Mouse (Mus musculus) heart, embryonic 10.5 days (tissue): ENCODE data around the gene Hook2. TPM values are rescaled to one million over a fixed set of nuclear protein-coding genes. Genes with fewer than 3 reads are reported as not detected.

Experiments used
- DNase-seq: peaks from one replicate; pipeline ENCODE4 v3.0.0-alpha.2; 2017; ENCODE audit warnings: low spot score
- H3K27ac ChIP-seq: fragments of 300-500 bp; sonication (generic); 2 replicates; pipeline ENCODE4 v1.5.1; 2016; ENCODE audit warnings: mild to moderate bottlenecking
- H3K27me3 ChIP-seq: fragments of 300-500 bp; sonication (generic); 2 replicates; pipeline ENCODE4 v1.6.1; 2016; ENCODE audit warnings: mild to moderate bottlenecking; ENCODE audit not compliant: poor library complexity, insufficient read depth, severe bottlenecking
- H3K36me3 ChIP-seq: fragments of 300-500 bp; sonication (generic); 2 replicates; pipeline ENCODE4 v1.6.1; 2016; ENCODE audit warnings: mild to moderate bottlenecking, moderate library complexity
- H3K4me1 ChIP-seq: fragments of 300-500 bp; sonication (generic); 2 replicates; pipeline ENCODE4 v1.6.1; 2016; ENCODE audit warnings: mild to moderate bottlenecking
- H3K4me3 ChIP-seq: fragments of 300-500 bp; sonication (generic); 2 replicates; pipeline ENCODE4 v1.5.1; 2016; ENCODE audit warnings: mild to moderate bottlenecking, moderate library complexity
- H3K9me3 ChIP-seq: fragments of 300-500 bp; sonication (generic); 2 replicates; pipeline ENCODE4 v1.6.1; 2016; ENCODE audit warnings: mild to moderate bottlenecking, moderate library complexity
- WGBS: fragments of 180-500 bp; shearing (Covaris S2); methylation state at CpG from one replicate; pipeline ENCODE4 v1.1.7; 2016; 5-methylcytosine and 5-hydroxymethylcytosine counted together
- polyA plus RNA-seq: library from polyadenylated mRNA; unstranded; fragments of >200 nt; fragmentation: Nextera tagmentation; extraction: Ambion mirVana; gene quantifications from 2 replicates; pipeline ENCODE4 v1.2.1, GENCODE M21; 2016

Hook2 gene
- 8.4 and 14.7 TPM in 2 replicates for polyA plus RNA-seq

DNA sequence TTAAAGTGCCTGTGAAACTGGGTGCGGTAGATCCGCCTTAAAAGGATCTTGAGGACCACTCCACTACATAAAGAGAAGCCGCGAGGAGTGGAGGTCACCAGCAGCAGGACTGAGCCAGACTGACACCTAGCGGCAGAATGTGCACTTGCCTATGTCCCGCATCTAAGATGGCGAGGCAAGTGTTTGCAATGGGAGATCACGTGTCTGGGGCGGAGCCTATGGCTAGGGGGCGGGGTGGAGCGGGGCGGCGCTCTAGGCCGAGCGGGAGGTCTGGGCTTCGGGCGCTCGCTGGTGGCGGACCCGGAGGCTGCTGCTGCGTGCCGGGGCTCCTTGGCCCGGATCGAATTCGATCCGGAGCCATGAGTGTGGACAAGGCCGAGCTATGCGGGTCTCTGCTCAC is at the start of gene Hook2:
Gene Hook2 (plus strand): TSS at position 255 of the 400 bp plus-strand sequence.
- peaks cover 33% of the 10 kb centered on the region for H3K27me3 ChIP-seq

DNA sequence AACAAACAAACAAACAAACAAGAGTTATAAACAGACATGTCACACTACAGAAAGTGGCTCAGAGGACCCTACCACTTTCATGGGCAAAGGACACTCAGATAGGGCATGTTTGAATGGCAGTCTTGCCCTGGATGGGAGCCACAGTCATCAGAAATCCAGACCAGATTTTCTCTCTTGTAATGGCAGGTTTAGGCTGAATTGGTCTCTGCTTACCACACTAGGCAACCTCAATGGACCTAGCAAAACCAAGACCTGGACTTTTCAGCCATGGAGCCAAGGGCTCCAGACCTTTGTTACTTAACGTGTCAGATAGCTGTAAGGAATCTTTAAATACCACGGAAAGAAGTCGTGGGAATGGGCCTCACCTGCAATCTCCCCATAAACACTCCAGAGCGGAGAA is 46.7 kb upstream of the Hook2 start:
- Histone ChIP-seq H3K36me3 (no peaks in the 10 kb centered on the region), H3K9me3 (no peaks in the 10 kb centered on the region), H3K4me3 (no peak overlapping the region), H3K27ac (no peak overlapping the region), H3K27me3 (peaks cover 85% of the 10 kb centered on the region), H3K4me1 (peaks cover 18% of the 10 kb centered on the region)
- DNase-seq = no peak
- WGBS = 22% methylated on average over 4 of the region's 4 CpGs

More for the DNA sequence above, at the start of gene Hook2:
- Histone ChIP-seq H3K9me3 (no peaks in the 10 kb centered on the region), H3K4me1 (peaks cover 27% of the 10 kb centered on the region), H3K4me3 (peak within 1 kb of the TSS; percentile 67), H3K36me3 (no peaks in the 10 kb centered on the region), H3K27ac (peak within 1 kb of the TSS; percentile 85)
- DNase-seq = peak; percentile 99
- under 1% methylated on average over 28 of the region's 28 CpGs for WGBS

DNA sequence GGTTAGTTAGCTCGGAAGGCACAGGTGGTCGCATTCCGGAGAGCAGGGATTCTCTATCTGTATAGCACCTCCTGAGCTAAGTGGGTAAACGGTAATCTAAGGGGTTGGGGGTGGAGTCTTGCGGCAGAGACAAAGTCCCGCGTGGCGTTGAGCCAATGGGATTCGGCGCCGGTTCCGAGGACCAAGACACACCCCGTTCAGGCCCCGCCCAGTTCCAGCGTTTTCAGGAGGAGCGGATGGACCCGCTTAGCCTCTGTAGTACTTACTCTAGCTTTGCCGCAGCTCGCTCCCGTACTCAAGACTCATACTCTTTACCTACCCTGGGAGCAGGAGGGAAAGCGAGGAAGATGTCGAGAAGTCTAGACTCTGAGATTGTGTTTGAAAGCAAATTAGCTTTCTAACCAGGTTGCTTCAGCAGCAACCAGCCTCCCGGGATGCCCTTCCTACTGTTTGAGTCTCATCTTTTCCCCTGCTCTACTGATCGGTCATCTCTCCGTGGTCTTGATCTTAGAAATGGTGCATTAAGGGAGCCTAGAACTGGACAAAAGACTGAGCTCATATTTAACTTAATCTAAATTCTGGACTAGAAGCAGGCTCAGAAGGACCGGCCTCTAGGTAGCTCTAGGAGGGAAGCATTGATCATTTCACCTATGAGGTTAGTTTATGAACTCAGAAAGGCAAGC is 45.8 kb upstream of the Hook2 start:
- H3K4me3 ChIP-seq = peak overlapping the region; percentile 22
- 3% methylated on average over 26 of the region's 26 CpGs for WGBS

DNA sequence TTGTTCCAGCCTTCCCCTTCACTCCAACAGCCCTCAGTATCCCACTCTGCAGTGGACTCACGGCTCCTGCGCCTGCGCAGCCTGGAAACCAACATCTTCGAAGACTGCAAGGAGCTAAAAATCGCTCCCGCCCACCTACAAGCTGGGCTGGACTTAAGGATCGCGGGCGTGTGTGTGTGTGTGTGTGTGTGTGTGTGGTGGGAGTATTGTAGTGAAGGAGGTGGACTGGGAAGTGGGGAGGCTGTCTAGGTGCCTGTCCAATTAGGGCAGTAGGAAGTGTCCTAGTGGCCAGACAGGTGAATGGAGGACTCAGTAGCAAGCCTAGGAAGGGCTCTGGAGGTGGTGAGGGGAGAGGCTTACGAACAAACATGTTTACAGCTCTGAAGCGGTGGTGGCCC is 45.2 kb upstream of the Hook2 start:
- H3K27ac ChIP-seq = no peak overlapping the region
- no peaks in the 10 kb centered on the region for H3K36me3 ChIP-seq
- no peaks in the 10 kb centered on the region for H3K9me3 ChIP-seq
- H3K4me1 ChIP-seq = peaks cover 18% of the 10 kb centered on the region
- peaks cover 86% of the 10 kb centered on the region for H3K27me3 ChIP-seq
- no peak for DNase-seq
- WGBS = 8% methylated on average over 11 of the region's 11 CpGs
- H3K4me3 ChIP-seq = peak overlapping the region; percentile 60

More for the DNA sequence above, 45.8 kb upstream of the Hook2 start:
- no peaks in the 10 kb centered on the region for H3K36me3 ChIP-seq
- H3K27me3 ChIP-seq = peaks cover 83% of the 10 kb centered on the region
- no peak overlapping the region for H3K27ac ChIP-seq
- H3K9me3 ChIP-seq = no peaks in the 10 kb centered on the region
- DNase-seq = no peak
- H3K4me1 ChIP-seq = peaks cover 18% of the 10 kb centered on the region

DNA sequence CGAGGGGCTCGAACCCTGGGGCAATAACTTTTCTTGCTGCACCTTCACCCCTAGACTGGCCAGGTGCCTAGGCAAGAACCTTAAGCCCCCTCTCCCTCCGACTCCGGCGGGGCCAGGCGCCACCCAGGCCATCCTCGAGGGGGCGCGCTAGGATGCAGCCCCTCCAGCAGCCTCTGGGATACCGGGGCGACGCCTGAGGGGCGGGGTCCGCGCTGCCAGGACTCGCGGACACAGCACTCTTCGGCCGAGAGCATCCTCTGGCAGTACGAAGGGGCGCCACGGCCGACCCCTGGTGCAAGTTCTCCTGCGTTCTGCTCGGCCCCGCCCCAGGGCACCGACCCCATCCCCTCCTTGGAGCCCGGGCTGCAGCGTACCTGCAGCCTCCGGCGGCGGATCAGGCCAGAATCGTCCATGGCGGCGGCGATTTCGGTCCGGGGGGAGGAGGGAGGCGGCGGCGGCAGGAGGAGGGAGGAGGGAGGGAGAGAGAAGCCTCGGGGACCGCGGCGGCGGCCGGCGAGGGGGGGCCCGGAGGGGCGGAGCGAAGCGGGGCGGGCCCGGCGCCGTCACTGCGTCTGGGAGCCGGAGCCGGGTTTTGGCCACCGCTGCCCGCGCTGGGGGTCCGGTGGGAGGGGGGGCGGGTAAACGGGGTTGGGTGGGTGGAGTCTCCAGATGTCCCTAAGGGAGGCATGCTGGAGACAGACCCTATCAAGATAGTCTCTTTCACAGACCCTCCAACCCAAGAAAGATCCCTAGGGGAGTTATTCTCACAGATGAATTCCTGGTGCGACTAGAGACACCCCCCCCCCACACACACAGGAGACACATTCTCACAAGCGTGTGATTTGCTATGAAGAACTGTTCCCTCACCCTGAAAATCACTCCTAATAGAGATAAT is 44.5 kb upstream of the Hook2 start:
- Histone ChIP-seq H3K4me3 (peak overlapping the region; percentile 60), H3K9me3 (no peaks in the 10 kb centered on the region), H3K36me3 (no peaks in the 10 kb centered on the region), H3K27me3 (peaks cover 86% of the 10 kb centered on the region), H3K4me1 (peaks cover 18% of the 10 kb centered on the region), H3K27ac (no peak overlapping the region)
- no peak for DNase-seq
- 2% methylated on average over 31 of the region's 67 CpGs for WGBS

DNA sequence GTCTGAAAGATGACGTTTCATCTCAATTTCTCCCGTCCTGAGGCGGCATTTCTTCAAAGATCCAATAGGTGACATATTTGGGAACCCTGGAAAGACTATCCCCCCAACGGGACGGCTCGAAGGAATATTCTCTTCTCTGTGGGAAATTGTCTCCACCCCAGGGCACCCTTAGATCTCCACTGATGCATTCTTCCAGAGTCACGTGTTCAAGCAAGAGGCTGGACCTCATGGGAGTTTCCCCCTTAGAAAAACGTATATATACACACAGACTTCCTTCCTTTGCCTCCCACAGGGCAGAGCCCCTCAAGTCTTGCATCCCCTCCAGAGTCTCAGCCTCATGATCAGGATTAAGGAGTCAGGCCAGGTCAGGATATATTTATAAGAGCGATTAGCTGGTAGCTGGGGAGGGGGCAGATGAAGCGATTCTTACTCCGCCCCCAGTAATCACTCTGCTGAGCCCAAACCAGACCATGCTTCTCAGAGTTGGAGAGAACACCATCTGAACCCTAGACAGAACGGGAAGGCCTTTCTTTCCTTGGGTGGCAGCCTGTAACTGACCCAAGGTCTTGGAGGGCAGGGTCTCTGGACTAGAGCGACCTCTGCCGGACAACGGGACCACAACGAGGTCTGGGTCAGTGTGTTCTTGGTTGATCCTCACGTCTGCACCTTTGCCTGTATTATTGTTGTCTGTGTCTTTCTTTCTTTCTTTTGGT is 43.7 kb upstream of the Hook2 start, which contains the start of gene Rtbdn:
Gene Rtbdn (plus strand): TSS at position 464 of the 713 bp plus-strand sequence.
- no peak for DNase-seq
- no peak within 1 kb of the TSS for H3K27ac ChIP-seq
- peak within 1 kb of the TSS; percentile 60 for H3K4me3 ChIP-seq
- no peaks in the 10 kb centered on the region for H3K36me3 ChIP-seq
- H3K27me3 ChIP-seq = peaks cover 92% of the 10 kb centered on the region
- peaks cover 18% of the 10 kb centered on the region for H3K4me1 ChIP-seq
- 13% methylated on average over 17 of the region's 17 CpGs for WGBS
- no peaks in the 10 kb centered on the region for H3K9me3 ChIP-seq

DNA sequence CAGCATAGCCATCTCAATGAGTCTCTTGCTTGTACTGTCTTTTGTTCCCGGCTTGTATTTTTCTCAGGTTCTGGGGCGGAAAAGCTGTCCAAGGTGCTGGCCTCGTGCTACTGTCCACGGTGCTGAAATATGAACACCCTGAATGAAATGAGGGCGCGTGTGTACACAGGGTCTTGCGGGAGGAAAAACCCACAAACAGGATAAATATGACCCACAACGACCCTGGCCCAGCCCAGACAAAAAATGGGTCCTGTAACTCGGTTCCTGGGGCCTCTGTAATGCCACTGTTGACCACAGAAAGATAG is 43.2 kb upstream of the Hook2 start:
- peaks cover 93% of the 10 kb centered on the region for H3K27me3 ChIP-seq
- no peaks in the 10 kb centered on the region for H3K36me3 ChIP-seq
- no peak for DNase-seq
- no peaks in the 10 kb centered on the region for H3K9me3 ChIP-seq
- no peak overlapping the region for H3K27ac ChIP-seq
- H3K4me3 ChIP-seq = no peak overlapping the region
- 18% methylated on average over 9 of the region's 9 CpGs for WGBS
- peaks cover 18% of the 10 kb centered on the region for H3K4me1 ChIP-seq

DNA sequence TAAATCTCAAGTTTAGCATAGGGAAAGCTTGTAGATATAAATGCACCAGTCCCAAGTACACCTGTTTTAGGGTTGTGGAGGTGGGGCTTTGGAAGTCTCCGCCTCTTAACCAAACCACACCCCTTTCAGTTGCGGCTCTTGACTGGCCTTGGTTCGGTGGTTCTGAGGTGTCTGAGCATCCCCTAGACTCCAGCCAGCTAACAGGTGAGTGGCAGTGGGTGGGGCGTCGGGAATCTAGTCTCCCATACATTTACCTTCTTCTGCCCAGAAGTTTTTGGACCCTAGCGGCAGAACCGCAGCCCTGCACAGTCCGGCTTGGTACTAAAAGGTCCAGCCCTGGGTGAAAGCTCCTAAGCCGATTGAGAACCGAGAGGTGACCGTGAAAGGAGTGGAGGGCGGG is 40.6 kb upstream of the Hook2 start:
- Histone ChIP-seq H3K27ac (no peak overlapping the region), H3K9me3 (no peaks in the 10 kb centered on the region), H3K36me3 (no peaks in the 10 kb centered on the region), H3K27me3 (peaks cover 86% of the 10 kb centered on the region), H3K4me3 (no peak overlapping the region), H3K4me1 (peaks cover 18% of the 10 kb centered on the region)
- DNase-seq = no peak
- WGBS = 16% methylated on average over 12 of the region's 12 CpGs

DNA sequence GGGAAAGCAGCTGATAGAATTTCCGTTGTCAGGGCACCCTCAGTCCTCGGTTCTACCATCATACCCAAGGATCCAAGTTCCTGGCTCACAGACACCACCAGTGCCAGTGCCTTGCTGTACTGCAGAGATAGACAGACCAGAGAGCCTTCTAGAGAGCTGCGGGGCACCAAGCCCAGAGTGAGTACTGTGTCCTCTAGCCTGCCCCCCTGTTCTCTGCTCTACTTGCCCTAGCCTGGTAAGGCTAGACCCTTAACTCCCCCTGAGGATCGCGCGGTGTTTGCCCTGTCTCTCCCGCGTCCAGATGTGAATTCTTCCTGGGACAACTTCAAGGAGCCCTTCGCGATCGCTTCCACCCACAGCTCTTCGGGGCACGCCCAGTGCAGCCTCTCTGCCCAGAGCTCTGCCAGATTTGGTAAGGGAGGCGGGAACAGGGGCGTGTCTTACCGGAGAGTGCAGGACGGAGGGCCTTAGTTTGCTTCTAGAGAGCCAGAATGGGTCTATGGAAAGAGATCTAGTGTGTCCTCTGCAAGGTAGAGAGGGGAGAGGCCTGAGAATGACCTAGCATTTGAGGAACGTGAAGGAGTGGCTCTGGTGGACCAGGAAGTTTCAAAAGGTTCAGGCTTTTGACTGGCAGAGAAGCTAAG is 37.7 kb upstream of the Hook2 start:
- H3K27me3 ChIP-seq = peaks cover 58% of the 10 kb centered on the region
- H3K36me3 ChIP-seq = peaks cover 15% of the 10 kb centered on the region; the same call in 1 of the 2 replicates
- no peak overlapping the region for H3K27ac ChIP-seq
- no peak for DNase-seq
- WGBS = 6% methylated on average over 18 of the region's 18 CpGs
- H3K9me3 ChIP-seq = no peaks in the 10 kb centered on the region
- H3K4me3 ChIP-seq = 0 out of 2 replicates have a peak overlapping the region, but pooled peaks have one; percentile 22
- H3K4me1 ChIP-seq = peaks cover 5% of the 10 kb centered on the region; the same call in 1 of the 2 replicates

DNA sequence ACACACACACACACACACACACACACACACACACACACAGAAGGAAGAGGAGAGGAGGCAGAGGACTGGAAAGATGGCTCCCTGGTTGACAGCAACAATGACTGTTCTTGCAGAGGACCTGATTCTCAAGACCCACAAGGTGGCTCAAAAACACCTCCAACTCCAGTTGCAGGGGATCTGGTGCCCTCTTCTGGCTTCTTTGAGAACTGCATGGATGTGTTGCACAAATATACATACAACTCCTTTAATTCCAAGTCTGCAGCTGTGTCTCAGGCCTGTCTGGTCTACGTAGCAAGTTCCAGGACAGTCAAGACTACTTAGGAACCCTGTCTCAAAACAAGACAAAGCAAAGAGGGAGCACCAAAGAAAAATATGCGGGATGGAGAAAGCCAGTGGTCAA is 33.6 kb upstream of the Hook2 start:
- Histone ChIP-seq H3K27ac (no peak overlapping the region), H3K4me1 (peaks cover 5% of the 10 kb centered on the region; the same call in 1 of the 2 replicates), H3K27me3 (peaks cover 20% of the 10 kb centered on the region; the same call in 1 of the 2 replicates), H3K4me3 (no peak overlapping the region), H3K36me3 (peaks cover 37% of the 10 kb centered on the region), H3K9me3 (no peaks in the 10 kb centered on the region)
- no peak for DNase-seq
- WGBS = 44% methylated on average over 2 of the region's 2 CpGs

DNA sequence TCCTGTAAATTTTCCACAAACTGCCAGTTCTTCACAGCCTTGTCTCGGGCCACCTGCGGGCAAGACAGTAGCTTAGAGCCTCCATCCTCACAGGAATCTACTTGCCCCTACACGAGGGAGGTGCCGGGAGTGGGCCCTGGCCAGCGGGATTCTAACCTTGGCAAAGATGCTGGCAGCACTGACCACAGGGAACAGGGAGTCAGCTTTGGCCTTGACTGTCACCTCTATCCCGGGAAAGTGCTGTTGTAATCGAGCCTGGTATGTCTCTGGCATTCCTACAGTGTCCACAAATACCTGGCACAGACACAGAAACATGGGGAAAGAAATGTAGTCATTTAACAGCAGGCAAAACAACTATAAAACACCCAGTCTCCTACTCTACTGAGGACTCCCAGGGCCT is 30.6 kb upstream of the Hook2 start:
- no peaks in the 10 kb centered on the region for H3K27me3 ChIP-seq
- WGBS = 87% methylated on average over 7 of the region's 7 CpGs
- no peak overlapping the region for H3K27ac ChIP-seq
- peaks cover under 1% of the 10 kb centered on the region for H3K4me1 ChIP-seq
- H3K36me3 ChIP-seq = peaks cover 49% of the 10 kb centered on the region
- H3K9me3 ChIP-seq = no peaks in the 10 kb centered on the region
- DNase-seq = no peak
- H3K4me3 ChIP-seq = no peak overlapping the region

DNA sequence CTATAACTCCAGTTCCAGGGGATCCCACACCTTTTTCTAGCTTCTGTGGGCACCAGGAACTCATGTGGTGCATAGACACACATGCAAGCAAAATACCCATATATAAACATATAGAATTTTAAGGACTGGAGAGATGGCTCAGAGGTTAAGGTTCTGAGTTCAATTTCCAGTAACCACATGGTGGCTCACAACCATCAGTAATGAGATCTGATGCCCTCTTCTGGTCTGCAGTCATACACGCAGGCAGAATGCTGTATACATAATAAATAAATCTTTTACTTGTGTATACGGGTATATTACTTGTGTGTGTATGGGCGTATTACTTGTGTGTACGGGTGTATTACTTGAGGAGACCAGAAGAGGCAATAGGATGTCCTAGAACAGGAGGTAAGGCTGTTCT is 26.5 kb upstream of the Hook2 start:
- H3K4me3 ChIP-seq = no peak overlapping the region
- no peak overlapping the region for H3K27ac ChIP-seq
- peaks cover 29% of the 10 kb centered on the region for H3K4me1 ChIP-seq
- WGBS = 83% methylated on average over 4 of the region's 4 CpGs
- H3K36me3 ChIP-seq = peaks cover 25% of the 10 kb centered on the region
- DNase-seq = no peak
- H3K27me3 ChIP-seq = no peaks in the 10 kb centered on the region
- no peaks in the 10 kb centered on the region for H3K9me3 ChIP-seq
